Mouse (Mus musculus) adrenal gland, postnatal 36 days (tissue): ENCODE data around the gene Tra2a. TPM values are rescaled to one million over a fixed set of nuclear protein-coding genes. Genes with fewer than 3 reads are reported as not detected.
A peak's percentile ranks its signal among the peaks of the same experiment; 100 is the strongest.

Experiments
- DNase-seq, 2 experiments: peaks; one replicate each; pipeline ENCODE4 v3.0.0; 2021; ENCODE audit warnings: mixed read lengths in 1 of 2
- total RNA-seq, 2 experiments: library from RNA; stranded (reverse); gene quantifications; 2 replicates each; pipeline ENCODE4 v1.2.3; 2021

Tra2a gene
- total RNA-seq, 2 experiments from 2014 or later, result 53.4 to 103 TPM

- no peak for DNase-seq
These were observed 51.7 kb downstream of the Tra2a start for GRCm38 (mm10) chr6:49212141-49212540.

GRCm38 (mm10) chr6:49211596-49211995, 52.2 kb downstream of the Tra2a start:
- no peak for DNase-seq

- peak in 1 of 2 experiments; percentile 11 for DNase-seq
These were observed 53.7 kb downstream of the Tra2a start for GRCm38 (mm10) chr6:49209881-49210854.

DNA sequence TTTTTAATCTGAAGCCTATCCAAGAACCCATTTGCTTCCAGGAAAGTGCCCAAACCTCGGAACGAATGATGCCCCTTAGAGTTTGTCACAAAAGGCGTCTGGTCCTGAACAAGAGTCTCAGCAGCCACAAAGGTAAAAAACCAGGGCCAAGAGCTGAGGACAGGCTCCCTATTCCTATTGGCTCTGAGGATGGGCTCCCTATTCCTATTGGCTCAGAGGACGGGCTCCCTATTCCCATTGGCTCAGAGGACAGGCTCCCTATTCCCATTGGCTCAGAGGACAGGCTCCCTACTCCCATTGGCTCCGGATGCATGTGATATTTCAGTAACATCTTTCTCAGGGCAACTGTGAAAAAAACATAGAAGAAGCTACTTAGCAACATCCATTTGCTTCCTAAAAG, 54.9 kb downstream of the Tra2a start:
- no peak for DNase-seq

GRCm38 (mm10) chr6:49208297-49208930, 55.4 kb downstream of the Tra2a start:
- no peak for DNase-seq

GRCm38 (mm10) chr6:49206416-49206815, 57.4 kb downstream of the Tra2a start:
- DNase-seq, result no peak

- no peak for DNase-seq
These were observed 68.6 kb downstream of the Tra2a start for GRCm38 (mm10) chr6:49195188-49195587.

DNA sequence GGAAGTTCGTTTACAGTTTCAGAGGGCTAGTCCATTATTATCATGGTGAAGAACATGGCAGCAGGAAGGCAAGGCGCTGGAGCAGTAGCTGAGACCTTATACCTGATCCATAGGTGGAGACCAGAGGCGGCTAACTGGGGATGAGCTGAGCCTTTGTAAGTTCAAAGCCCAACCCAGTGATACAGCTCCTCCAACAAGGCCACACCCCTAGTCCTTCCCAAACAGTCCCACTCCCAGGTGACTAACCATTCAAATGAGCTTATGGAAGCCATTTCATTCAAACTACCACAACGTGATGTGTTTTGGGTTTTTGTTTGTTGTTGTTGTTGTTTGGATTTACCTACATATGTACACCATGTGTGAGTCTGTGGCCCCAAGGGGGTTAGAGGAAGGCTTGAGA, 69.3 kb downstream of the Tra2a start:
- no peak for DNase-seq

Other genes starting within 250 kb of the Tra2a start
- gene Gpnmb, start 227.5 kb downstream of the Tra2a start, total RNA-seq, result 1 to 10 TPM in 1 of 2 experiments, under 1 TPM in 1; 0.40 to 7.8 TPM
- gene Malsu1, start 190.2 kb downstream of the Tra2a start, total RNA-seq, result 10 to 100 TPM; 33.4 to 54.3 TPM
- under 1 TPM; 0.56 to 0.69 TPM for gene Igf2bp3, start 49.1 kb downstream of the Tra2a start, total RNA-seq
- 10 to 100 TPM; 16.1 to 17.4 TPM for gene Ccdc126, start 55.2 kb upstream of the Tra2a start, total RNA-seq
- 1 to 10 TPM; 1.9 to 2.5 TPM for gene Fam221a, start 103.7 kb upstream of the Tra2a start, total RNA-seq
- gene Stk31, start 131.6 kb upstream of the Tra2a start, total RNA-seq, result under 1 TPM; 0.20 to 0.30 TPM